Mouse (Mus musculus) embryonic facial prominence, embryonic 12.5 days (tissue): ENCODE measurements around the gene Abcc4. TPM values are rescaled to one million over a fixed set of nuclear protein-coding genes. Genes with fewer than 3 reads are reported as not detected.

ENCODE experiments used
- ATAC-seq: fragments of 200-750 bp; cut with Nextera tagmentation; 2 replicates; pipeline ENCODE4 v1.8.0; 2017; ENCODE audit not compliant: insufficient number of reproducible peaks, insufficient read depth, low FRiP score, low TSS enrichment
- H3K27ac ChIP-seq: fragments of 300-500 bp; sonication (generic); 2 replicates; pipeline ENCODE4 v1.5.1; 2016; ENCODE audit warnings: mild to moderate bottlenecking
- H3K27me3 ChIP-seq: fragments of 300-500 bp; sonication (generic); 2 replicates; pipeline ENCODE4 v1.6.1; 2016; ENCODE audit warnings: mild to moderate bottlenecking, moderate library complexity
- H3K36me3 ChIP-seq: fragments of 300-500 bp; sonication (generic); 2 replicates; pipeline ENCODE4 v1.6.1; 2016; ENCODE audit warnings: mild to moderate bottlenecking
- H3K4me1 ChIP-seq: fragments of 300-500 bp; sonication (generic); 2 replicates; pipeline ENCODE4 v1.6.1; 2016
- H3K4me2 ChIP-seq: fragments of 300-500 bp; sonication (generic); replicated peaks from 2 replicates; pipeline ENCODE4 v1.6.1; 2016; ENCODE audit warnings: mild to moderate bottlenecking, moderate library complexity
- H3K4me3 ChIP-seq: fragments of 300-500 bp; sonication (generic); 2 replicates; pipeline ENCODE4 v1.5.1; 2016; ENCODE audit warnings: mild to moderate bottlenecking
- H3K9ac ChIP-seq: fragments of 300-500 bp; sonication (generic); 2 replicates; pipeline ENCODE4 v1.6.1; 2016; ENCODE audit warnings: mild to moderate bottlenecking, moderate library complexity
- H3K9me3 ChIP-seq: fragments of 300-500 bp; sonication (generic); 2 replicates; pipeline ENCODE4 v1.6.1; 2016; ENCODE audit warnings: mild to moderate bottlenecking, moderate library complexity
- WGBS: fragments of 180-500 bp; shearing (Covaris S2); methylation state at CpG from one replicate; pipeline ENCODE4 v1.1.7; 2016; 5-methylcytosine and 5-hydroxymethylcytosine counted together
- polyA plus RNA-seq: library from polyadenylated mRNA; unstranded; fragments of >200 nt; fragmentation: Nextera tagmentation; extraction: Ambion mirVana; gene quantifications from 2 replicates; pipeline ENCODE4 v1.2.1, GENCODE M21; 2016

The Abcc4 gene
- polyA plus RNA-seq, 1 experiment from 2014 or later = 2.8 TPM

- Histone ChIP-seq H3K27ac (no peak overlapping the region), H3K4me3 (no peak overlapping the region), H3K9me3 (no peaks in the 10 kb centered on the region), H3K4me2 (no peak overlapping the region), H3K4me1 (peaks cover 15% of the 10 kb centered on the region; the same call in 1 of the 2 replicates), H3K27me3 (no peaks in the 10 kb centered on the region), H3K36me3 (no peaks in the 10 kb centered on the region), H3K9ac (no peak overlapping the region)
- 69% methylated on average over 6 of the region's 6 CpGs for WGBS
- ATAC-seq = no peak
Measured at GRCm38 (mm10) chr14:118691910-118692309, 14.1 kb downstream of the Abcc4 start.

GRCm38 (mm10) chr14:118691404-118691803, 14.6 kb downstream of the Abcc4 start:
- Histone ChIP-seq H3K9ac (no peak overlapping the region), H3K27me3 (no peaks in the 10 kb centered on the region), H3K4me2 (no peak overlapping the region), H3K36me3 (no peaks in the 10 kb centered on the region), H3K27ac (no peak overlapping the region), H3K9me3 (no peaks in the 10 kb centered on the region), H3K4me3 (no peak overlapping the region), H3K4me1 (peaks cover 15% of the 10 kb centered on the region; the same call in 1 of the 2 replicates)
- 83% methylated on average over 5 of the region's 5 CpGs for WGBS
- no peak for ATAC-seq

- no peak for ATAC-seq
- WGBS = 52% methylated on average over 8 of the region's 8 CpGs
- H3K4me1 ChIP-seq = peaks cover 15% of the 10 kb centered on the region; the same call in 1 of the 2 replicates
- H3K9me3 ChIP-seq = no peaks in the 10 kb centered on the region
- no peak overlapping the region for H3K9ac ChIP-seq
- H3K4me3 ChIP-seq = no peak overlapping the region
- no peak overlapping the region for H3K27ac ChIP-seq
- no peaks in the 10 kb centered on the region for H3K27me3 ChIP-seq
- H3K4me2 ChIP-seq = no peak overlapping the region
- no peaks in the 10 kb centered on the region for H3K36me3 ChIP-seq
Measured at GRCm38 (mm10) chr14:118690921-118691320, 15.1 kb downstream of the Abcc4 start.

- no peak overlapping the region for H3K4me3 ChIP-seq
- 82% methylated on average over 10 of the region's 10 CpGs for WGBS
- no peaks in the 10 kb centered on the region for H3K9me3 ChIP-seq
- no peak overlapping the region for H3K27ac ChIP-seq
- H3K9ac ChIP-seq = no peak overlapping the region
- ATAC-seq = no peak
- peaks cover 15% of the 10 kb centered on the region; the same call in 1 of the 2 replicates for H3K4me1 ChIP-seq
- H3K27me3 ChIP-seq = no peaks in the 10 kb centered on the region
- H3K36me3 ChIP-seq = no peaks in the 10 kb centered on the region
- no peak overlapping the region for H3K4me2 ChIP-seq
Measured at GRCm38 (mm10) chr14:118690336-118690735, 15.7 kb downstream of the Abcc4 start.

- no peak overlapping the region for H3K4me2 ChIP-seq
- WGBS = 77% methylated on average over 5 of the region's 5 CpGs
- H3K4me3 ChIP-seq = no peak overlapping the region
- no peaks in the 10 kb centered on the region for H3K36me3 ChIP-seq
- H3K27ac ChIP-seq = no peak overlapping the region
- peaks cover 15% of the 10 kb centered on the region; the same call in 1 of the 2 replicates for H3K4me1 ChIP-seq
- H3K27me3 ChIP-seq = no peaks in the 10 kb centered on the region
- no peak for ATAC-seq
- H3K9ac ChIP-seq = no peak overlapping the region
- H3K9me3 ChIP-seq = no peaks in the 10 kb centered on the region
Measured at GRCm38 (mm10) chr14:118688643-118689042, 17.4 kb downstream of the Abcc4 start.

GRCm38 (mm10) chr14:118686861-118687260, 19.2 kb downstream of the Abcc4 start:
- H3K27ac ChIP-seq = no peak overlapping the region
- 60% methylated on average over 5 of the region's 5 CpGs for WGBS
- no peaks in the 10 kb centered on the region for H3K36me3 ChIP-seq
- ATAC-seq = no peak
- H3K4me3 ChIP-seq = no peak overlapping the region
- peaks cover 18% of the 10 kb centered on the region; the same call in 1 of the 2 replicates for H3K4me1 ChIP-seq
- no peaks in the 10 kb centered on the region for H3K27me3 ChIP-seq
- H3K9me3 ChIP-seq = no peaks in the 10 kb centered on the region
- no peak overlapping the region for H3K4me2 ChIP-seq
- no peak overlapping the region for H3K9ac ChIP-seq

GRCm38 (mm10) chr14:118685572-118685971, 20.4 kb downstream of the Abcc4 start:
- Histone ChIP-seq H3K36me3 (no peaks in the 10 kb centered on the region), H3K27me3 (no peaks in the 10 kb centered on the region; the same call in 1 of the 2 replicates)
- 90% methylated on average over 6 of the region's 6 CpGs for WGBS

GRCm38 (mm10) chr14:118682339-118683034, 23.5 kb downstream of the Abcc4 start:
- H3K9ac ChIP-seq = no peak overlapping the region
- ATAC-seq = peak; percentile 70; the same call in 1 of the 2 replicates
- H3K27me3 ChIP-seq = no peaks in the 10 kb centered on the region; the same call in 1 of the 2 replicates
- H3K27ac ChIP-seq = peak overlapping the region; percentile 48; the same call in 1 of the 2 replicates
- H3K4me2 ChIP-seq = no peak overlapping the region
- no peak overlapping the region for H3K4me3 ChIP-seq
- WGBS = 52% methylated on average over 10 of the region's 10 CpGs
- H3K4me1 ChIP-seq = peaks cover 11% of the 10 kb centered on the region; the same call in 1 of the 2 replicates
- no peaks in the 10 kb centered on the region for H3K36me3 ChIP-seq
- no peaks in the 10 kb centered on the region for H3K9me3 ChIP-seq

More at GRCm38 (mm10) chr14:118685572-118685971, 20.4 kb downstream of the Abcc4 start:
- Histone ChIP-seq H3K27ac (no peak overlapping the region), H3K4me3 (no peak overlapping the region), H3K4me1 (peaks cover 22% of the 10 kb centered on the region; the same call in 1 of the 2 replicates), H3K9ac (no peak overlapping the region), H3K9me3 (no peaks in the 10 kb centered on the region), H3K4me2 (no peak overlapping the region)
- ATAC-seq = no peak

GRCm38 (mm10) chr14:118681087-118681486, 24.9 kb downstream of the Abcc4 start:
- 61% methylated on average over 8 of the region's 8 CpGs for WGBS
- Histone ChIP-seq H3K27me3 (no peaks in the 10 kb centered on the region; the same call in 1 of the 2 replicates), H3K27ac (no peak overlapping the region), H3K36me3 (no peaks in the 10 kb centered on the region), H3K9me3 (no peaks in the 10 kb centered on the region), H3K4me1 (peaks cover 11% of the 10 kb centered on the region; the same call in 1 of the 2 replicates), H3K4me3 (no peak overlapping the region), H3K4me2 (no peak overlapping the region), H3K9ac (no peak overlapping the region)
- no peak for ATAC-seq

GRCm38 (mm10) chr14:118678279-118678985, 27.6 kb downstream of the Abcc4 start:
- H3K4me1 ChIP-seq = peaks cover 18% of the 10 kb centered on the region; the same call in 1 of the 2 replicates
- no peak for ATAC-seq
- H3K4me2 ChIP-seq = no peak overlapping the region
- no peaks in the 10 kb centered on the region; the same call in 1 of the 2 replicates for H3K27me3 ChIP-seq
- no peak overlapping the region for H3K9ac ChIP-seq
- no peak overlapping the region for H3K4me3 ChIP-seq
- H3K27ac ChIP-seq = no peak overlapping the region
- no peaks in the 10 kb centered on the region for H3K9me3 ChIP-seq
- 94% methylated on average over 9 of the region's 9 CpGs for WGBS
- H3K36me3 ChIP-seq = no peaks in the 10 kb centered on the region

GRCm38 (mm10) chr14:118676308-118676994, 29.6 kb downstream of the Abcc4 start:
- Histone ChIP-seq H3K27me3 (no peaks in the 10 kb centered on the region; the same call in 1 of the 2 replicates), H3K9ac (no peak overlapping the region), H3K36me3 (no peaks in the 10 kb centered on the region), H3K9me3 (no peaks in the 10 kb centered on the region), H3K4me3 (no peak overlapping the region), H3K4me1 (peaks cover 11% of the 10 kb centered on the region; the same call in 1 of the 2 replicates), H3K4me2 (no peak overlapping the region), H3K27ac (no peak overlapping the region)
- 83% methylated on average over 13 of the region's 13 CpGs for WGBS
- no peak for ATAC-seq
